8 mouse cellular contexts compared by ENCODE assay signal in genomic region chr1:78216509-78217141, GRCm38 (mm10). TPM values are rescaled to one million over a fixed set of nuclear protein-coding genes. Genes with fewer than 3 reads are reported as not detected.
DNase-seq lines count a peak whose midpoint lies in the region; ATAC-seq lines count a peak whose summit lies in the region.

No protein-coding gene starts in this region.

- H3K9me3 ChIP-seq in forebrain, embryonic 14.5 days (replicated peaks; ENCODE audit: control insufficient read depth, low read length) = no peaks in the 10 kb centered on the region
- H3K9me3 ChIP-seq in liver, embryonic 13.5 days (replicated peaks) = no peaks in the 10 kb centered on the region

- WGBS in forebrain, embryonic 14.5 days = under 1% methylated on average over 56 of the region's 79 CpGs
- WGBS in liver, embryonic 13.5 days (ENCODE audit: insufficient replicate concordance) = under 1% methylated on average over 59 of the region's 79 CpGs

- peak; percentile 79 for DNase-seq in heart, adult 11 months
- no peak for DNase-seq in heart, postnatal 25 days (ENCODE audit: low spot score)
- peak; percentile 54 for DNase-seq in ES-CJ7 (ENCODE audit: low read depth, low spot score)
- no peak for DNase-seq in forebrain, embryonic 14.5 days (ENCODE audit: low spot score)
- no peak for DNase-seq in liver, embryonic 13.5 days
- no peak for DNase-seq in right cerebral cortex, postnatal 36 days (ENCODE audit: low spot score in 2 of 2)
- DNase-seq in layer of hippocampus, adult 11-12 months (ENCODE audit: low spot score) = no peak
- DNase-seq in cerebellum, postnatal 36 days = no peak

- H3K27me3 ChIP-seq in forebrain, embryonic 14.5 days (replicated peaks; ENCODE audit: control insufficient read depth, insufficient read depth, low read length) = peaks cover 95% of the 10 kb centered on the region
- peaks cover 99% of the 10 kb centered on the region for H3K27me3 ChIP-seq in liver, embryonic 13.5 days

- H3K36me3 ChIP-seq in forebrain, embryonic 14.5 days (ENCODE audit: control insufficient read depth, insufficient read depth, low read length) = no peaks in the 10 kb centered on the region
- no peaks in the 10 kb centered on the region for H3K36me3 ChIP-seq in liver, embryonic 13.5 days

- H3K4me1 ChIP-seq in forebrain, embryonic 14.5 days (ENCODE audit: control insufficient read depth, insufficient read depth, low read length) = peaks cover 14% of the 10 kb centered on the region
- peaks cover 13% of the 10 kb centered on the region for H3K4me1 ChIP-seq in liver, embryonic 13.5 days (replicated peaks)

- peak overlapping the region; percentile 44 for H3K4me3 ChIP-seq in forebrain, embryonic 14.5 days (ENCODE audit: low read depth, low read length)
- peak overlapping the region; percentile 50 for H3K4me3 ChIP-seq in liver, embryonic 13.5 days (replicated peaks)

- peak overlapping the region; percentile 46 for H3K9ac ChIP-seq in forebrain, embryonic 14.5 days (ENCODE audit: low read length)
- H3K9ac ChIP-seq in liver, embryonic 13.5 days = no peak overlapping the region

- intact Hi-C loops in heart, postnatal 25 days (cut with DNase I) = loop anchor here (5.0 kb wide), 1 partner anchor 201 kb away; no protein-coding TSS in a partner anchor

- peak; percentile 71 for ATAC-seq in forebrain, embryonic 14.5 days
- no peak for ATAC-seq in liver, embryonic 13.5 days (ENCODE audit: low read depth)

- H3K27ac ChIP-seq in forebrain, embryonic 14.5 days (ENCODE audit: low read depth, low read length) = no peak overlapping the region
- no peak overlapping the region for H3K27ac ChIP-seq in liver, embryonic 13.5 days

- peak overlapping the region; percentile 89 for H3K4me2 ChIP-seq in forebrain, embryonic 14.5 days (ENCODE audit: low read length)
- H3K4me2 ChIP-seq in liver, embryonic 13.5 days = peak overlapping the region; percentile 62

RNA-seq across cellular contexts. Expression of gene Pax3, which starts 19.7 kb away (rescaled TPM):
- total RNA-seq in heart, postnatal 25 days (2021) = under 1 TPM in 1 of 2 experiments, not detected in 1; 0.06 TPM
- 0.24 and 0.33 TPM in 2 replicates for polyA plus RNA-seq in forebrain, embryonic 14.5 days (2014; fragmentation: Nextera tagmentation; extraction: Ambion mirVana)
- 0.06 TPM in 1 of 2 replicates, not detected in the other for polyA plus RNA-seq in liver, embryonic 13.5 days (2015; fragmentation: Nextera tagmentation; extraction: Ambion mirVana)

Comparison
In these comparisons a context has a peak if more than half of its experiments do, and no peak if none do; other contexts are left out.
1. DNase-seq: peak in heart, adult 11 months (single experiment) and ES-CJ7 (single experiment); none in heart, postnatal 25 days (single experiment), forebrain, embryonic 14.5 days (single experiment), liver, embryonic 13.5 days (single experiment), right cerebral cortex, postnatal 36 days (0 of 2), layer of hippocampus, adult 11-12 months (single experiment) and cerebellum, postnatal 36 days (0 of 2).